12 mouse cellular contexts compared by ENCODE assay signal in the genomic region with DNA sequence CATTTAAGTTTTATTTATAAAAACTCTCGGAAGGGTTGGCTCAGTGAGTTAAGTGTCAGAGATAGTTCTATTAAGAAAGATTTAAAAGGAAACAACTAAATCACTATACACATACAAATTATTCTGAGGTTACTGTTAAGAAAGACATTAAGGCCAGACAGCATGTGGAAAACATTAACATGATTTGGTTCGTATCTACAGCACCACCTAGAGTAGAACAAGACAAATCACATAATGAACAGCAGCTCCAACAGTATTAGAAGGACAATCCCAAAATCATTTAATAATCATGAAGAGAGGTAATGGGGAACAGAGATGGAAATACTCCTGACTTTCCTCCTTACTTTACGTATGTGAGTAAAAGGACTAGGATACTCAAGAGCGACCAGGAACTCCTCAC. TPM values are rescaled to one million over a fixed set of nuclear protein-coding genes. Genes with fewer than 3 reads are reported as not detected.
DNase-seq lines count a peak whose midpoint lies in the region; ATAC-seq and TF ChIP-seq lines count a peak whose summit lies in the region.
"Had no signal": no experiment of that assay in that cellular context is flagged by ENCODE, and none has a peak within 500 bp of the region (broad histone marks: within the 10 kb centered on the region; RNA-seq: fewer than 3 reads in every experiment).

No protein-coding gene starts in this region.

- WGBS in intestine, postnatal 0 days = 72% methylated on average over 4 of the region's 4 CpGs
- 74% methylated on average over 4 of the region's 4 CpGs for WGBS in intestine, embryonic 15.5 days
- 80% methylated on average over 4 of the region's 4 CpGs for WGBS in midbrain, embryonic 14.5 days
- WGBS in midbrain, embryonic 11.5 days = 86% methylated on average over 4 of the region's 4 CpGs

- H3K27ac ChIP-seq in intestine, postnatal 0 days (ENCODE audit: low read depth, low read length) = no peak overlapping the region
- H3K27ac ChIP-seq in intestine, embryonic 15.5 days = no peak overlapping the region
- H3K27ac ChIP-seq in midbrain, embryonic 14.5 days (replicated peaks; ENCODE audit: low read depth, low read length) = no peak overlapping the region
- no peak overlapping the region for H3K27ac ChIP-seq in midbrain, embryonic 11.5 days (ENCODE audit: low read depth, low read length)
- H3K27ac ChIP-seq: liver, embryonic 15.5 days had no signal

- no peak overlapping the region for H3K9ac ChIP-seq in intestine, postnatal 0 days (ENCODE audit: low read depth, low read length)
- H3K9ac ChIP-seq in intestine, embryonic 15.5 days = no peak overlapping the region
- no peak overlapping the region for H3K9ac ChIP-seq in midbrain, embryonic 14.5 days (replicated peaks; ENCODE audit: low read length)
- H3K9ac ChIP-seq in midbrain, embryonic 11.5 days (ENCODE audit: low read length) = no peak overlapping the region
- H3K9ac ChIP-seq: liver, embryonic 15.5 days had no signal

- peak; percentile 66 for TF ChIP-seq CTCF in intestine, postnatal 0 days (IDR thresholded peaks at IDR 0.05; ENCODE audit: low read depth)

- H3K36me3 ChIP-seq in intestine, postnatal 0 days (ENCODE audit: control insufficient read depth, insufficient read depth) = 0 out of 2 replicates have a peak, but pooled peaks cover 13% of the 10 kb centered on the region
- H3K36me3 ChIP-seq in intestine, embryonic 15.5 days = peaks cover 3% of the 10 kb centered on the region; the same call in 1 of the 2 replicates
- peaks cover 36% of the 10 kb centered on the region for H3K36me3 ChIP-seq in midbrain, embryonic 14.5 days (ENCODE audit: control insufficient read depth, insufficient read depth, low read length)
- H3K36me3 ChIP-seq in midbrain, embryonic 11.5 days (ENCODE audit: control insufficient read depth, insufficient read depth, low read length) = peaks cover 9% of the 10 kb centered on the region

- no peak overlapping the region for H3K4me2 ChIP-seq in intestine, postnatal 0 days (replicated peaks; ENCODE audit: low read depth)
- H3K4me2 ChIP-seq in intestine, embryonic 15.5 days (replicated peaks) = no peak overlapping the region
- H3K4me2 ChIP-seq in midbrain, embryonic 14.5 days (ENCODE audit: low read length) = no peak overlapping the region
- no peak overlapping the region for H3K4me2 ChIP-seq in midbrain, embryonic 11.5 days
- H3K4me2 ChIP-seq: liver, embryonic 15.5 days had no signal

- no peaks in the 10 kb centered on the region for H3K4me1 ChIP-seq in intestine, postnatal 0 days (replicated peaks; ENCODE audit: control insufficient read depth, insufficient read depth, low read length)
- H3K4me1 ChIP-seq in intestine, embryonic 15.5 days (replicated peaks) = no peaks in the 10 kb centered on the region
- 0 out of 2 replicates have a peak, but pooled peaks cover 3% of the 10 kb centered on the region for H3K4me1 ChIP-seq in midbrain, embryonic 14.5 days (ENCODE audit: control insufficient read depth, insufficient read depth, low read length)
- H3K4me1 ChIP-seq in midbrain, embryonic 11.5 days (ENCODE audit: control insufficient read depth, insufficient read depth, low read length) = no peaks in the 10 kb centered on the region
- H3K4me1 ChIP-seq: liver, embryonic 15.5 days had no signal

- peak; percentile 26 for DNase-seq in midbrain, embryonic 14.5 days
- no peak for DNase-seq in midbrain, embryonic 11.5 days (ENCODE audit: low spot score, missing footprints)
- no peak for DNase-seq in cerebellum, adult 9-10 months
- no peak for DNase-seq in urinary bladder, postnatal 4 days (ENCODE audit: low spot score in 2 of 2)
- DNase-seq: cerebellum, adult 2 months; heart, adult 11 months; heart, postnatal 10 days; thymus, postnatal 14 days had no signal

- H3K27me3 ChIP-seq in intestine, postnatal 0 days (replicated peaks; ENCODE audit: control insufficient read depth, insufficient read depth, low read length) = no peaks in the 10 kb centered on the region
- no peaks in the 10 kb centered on the region for H3K27me3 ChIP-seq in intestine, embryonic 15.5 days (replicated peaks)
- H3K27me3 ChIP-seq in midbrain, embryonic 14.5 days (ENCODE audit: control insufficient read depth, insufficient read depth, low read length) = no peaks in the 10 kb centered on the region
- H3K27me3 ChIP-seq in midbrain, embryonic 11.5 days (ENCODE audit: control insufficient read depth, insufficient read depth, low read length) = no peaks in the 10 kb centered on the region
- H3K27me3 ChIP-seq: liver, embryonic 15.5 days had no signal

- H3K9me3 ChIP-seq in intestine, postnatal 0 days (ENCODE audit: control insufficient read depth) = no peaks in the 10 kb centered on the region
- no peaks in the 10 kb centered on the region for H3K9me3 ChIP-seq in intestine, embryonic 15.5 days
- no peaks in the 10 kb centered on the region for H3K9me3 ChIP-seq in midbrain, embryonic 14.5 days (ENCODE audit: control insufficient read depth, low read length)
- no peaks in the 10 kb centered on the region for H3K9me3 ChIP-seq in midbrain, embryonic 11.5 days (ENCODE audit: control insufficient read depth, low read length)
- H3K9me3 ChIP-seq: liver, embryonic 15.5 days had no signal

- H3K4me3 ChIP-seq in intestine, postnatal 0 days (ENCODE audit: low read depth, low read length) = no peak overlapping the region
- no peak overlapping the region for H3K4me3 ChIP-seq in intestine, embryonic 15.5 days (replicated peaks)
- H3K4me3 ChIP-seq in midbrain, embryonic 14.5 days (replicated peaks; ENCODE audit: low read depth, low read length) = no peak overlapping the region
- no peak overlapping the region for H3K4me3 ChIP-seq in midbrain, embryonic 11.5 days (ENCODE audit: low read depth, low read length)
- H3K4me3 ChIP-seq: liver, embryonic 15.5 days had no signal

- ATAC-seq in intestine, postnatal 0 days = no peak
- no peak for ATAC-seq in intestine, embryonic 15.5 days
- no peak for ATAC-seq in midbrain, embryonic 14.5 days (ENCODE audit: low FRiP score, low TSS enrichment)
- no peak for ATAC-seq in midbrain, embryonic 11.5 days (ENCODE audit: low FRiP score)
- ATAC-seq in common myeloid progenitor, adult 5-6 weeks (replicated peaks; ENCODE audit: low read depth, poor library complexity, severe bottlenecking) = 0 out of 2 replicates have a peak, but pooled peaks have one; percentile 47

RNA-seq across cellular contexts. Expression of a gene that starts 20.0 kb away (rescaled TPM):
- 19.7 and 22.6 TPM in 2 replicates for polyA plus RNA-seq in intestine, postnatal 0 days (2015; fragmentation: Nextera tagmentation; extraction: Ambion mirVana)
- polyA plus RNA-seq in intestine, embryonic 15.5 days (2015; fragmentation: Nextera tagmentation; extraction: Ambion mirVana) = 53.5 and 61.3 TPM in 2 replicates
- 92.3 and 122 TPM in 2 replicates for polyA plus RNA-seq in midbrain, embryonic 14.5 days (2014; fragmentation: Nextera tagmentation; extraction: Ambion mirVana)
- polyA plus RNA-seq in midbrain, embryonic 11.5 days (2014; fragmentation: Nextera tagmentation; extraction: Ambion mirVana) = 136 and 150 TPM in 2 replicates
- 170 and 191 TPM in 2 replicates for total RNA-seq in common myeloid progenitor, adult 5-6 weeks (2017)
